Mouse (Mus musculus) cerebellum, adult 2 months (tissue): ENCODE results near the gene Cntrob. TPM values are rescaled to one million over a fixed set of nuclear protein-coding genes. Genes with fewer than 3 reads are reported as not detected.

Source experiments
- DNase-seq, 2 experiments: peaks; one replicate each; pipeline ENCODE4 v3.0.0; 2021
- H3K27ac ChIP-seq: fragments of 200-500 bp; 2 replicates; pipeline ENCODE4 v1.5.1; 2012; ENCODE audit warnings: low read length, control low read depth, inconsistent platforms; ENCODE audit not compliant: insufficient read depth
- H3K27me3 ChIP-seq: fragments of 200-500 bp; 2 replicates; pipeline ENCODE4 v1.6.1; 2012; ENCODE audit warnings: inconsistent platforms, mild to moderate bottlenecking, low read length, moderate library complexity; ENCODE audit not compliant: control insufficient read depth, insufficient read depth
- H3K4me1 ChIP-seq: fragments of 200-500 bp; 2 replicates; pipeline ENCODE4 v1.6.1; 2011; ENCODE audit warnings: low read length; ENCODE audit not compliant: control insufficient read depth, insufficient read depth
- H3K4me3 ChIP-seq: fragments of 200-500 bp; replicated peaks from 2 replicates; pipeline ENCODE3; 2011; ENCODE audit warnings: mild to moderate bottlenecking, low read depth, low read length, control low read depth; ENCODE audit not compliant: insufficient read depth
- CTCF ChIP-seq: fragments of 200-500 bp; IDR thresholded peaks from 2 replicates; pipeline ENCODE4 v1.5.1; 2011; ENCODE audit warnings: low read depth, mild to moderate bottlenecking, control low read depth, low read length, moderate library complexity, borderline replicate concordance; ENCODE audit not compliant: insufficient read depth
- POLR2A ChIP-seq: fragments of 200-500 bp; IDR thresholded peaks from 2 replicates; pipeline ENCODE4 v1.6.1; 2011; ENCODE audit warnings: low read length, control low read depth, borderline replicate concordance; ENCODE audit not compliant: insufficient read depth
- WGBS: fragments of 180-500 bp; shearing (Covaris S2); methylation state at CpG from one replicate; pipeline ENCODE4 v1.1.7; 2018; 5-methylcytosine and 5-hydroxymethylcytosine counted together
- polyA plus RNA-seq: library from polyadenylated mRNA; depleted of rRNA; stranded (reverse); fragments of >200 nt; gene quantifications from 2 replicates; pipeline ENCODE4 v1.2.3, GENCODE M21; 2012

Gene Cntrob
- polyA plus RNA-seq, 1 experiment, result 22.0 TPM

DNA sequence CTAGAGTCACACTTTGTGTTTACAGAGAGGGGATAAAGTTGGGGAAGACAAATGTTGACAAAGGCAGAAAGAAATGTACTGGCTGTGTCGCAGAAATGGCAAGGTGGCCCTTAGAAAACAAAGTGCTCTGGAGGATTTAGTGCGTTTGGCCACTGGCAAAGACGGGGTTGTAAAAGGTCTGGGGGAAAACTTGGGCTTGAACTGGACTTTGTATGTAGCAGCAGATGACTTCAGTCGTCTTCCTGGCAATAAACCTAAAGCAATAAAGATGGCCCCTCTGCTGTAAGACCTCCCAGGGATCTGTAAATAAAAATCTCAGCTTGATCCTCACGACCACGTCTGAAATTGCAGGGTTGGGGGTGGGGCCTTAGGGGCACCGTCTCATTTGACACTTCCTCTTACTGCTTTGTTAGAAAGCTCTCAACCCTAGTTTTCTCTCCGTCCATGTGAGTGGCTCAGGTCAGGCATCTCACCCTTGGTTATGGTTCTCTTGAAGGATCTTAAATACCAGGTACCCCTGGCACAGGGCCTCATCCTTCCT, 9.2 kb upstream of the Cntrob start:
- no peak for DNase-seq
- Histone ChIP-seq H3K27me3 (no peaks in the 10 kb centered on the region), H3K27ac (no peak overlapping the region), H3K4me3 (no peak overlapping the region), H3K4me1 (peaks cover 5% of the 10 kb centered on the region; the same call in 1 of the 2 replicates)
- TF ChIP-seq POLR2A (no peak), CTCF (no peak)
- 60% methylated on average over 8 of the region's 8 CpGs for WGBS

DNA sequence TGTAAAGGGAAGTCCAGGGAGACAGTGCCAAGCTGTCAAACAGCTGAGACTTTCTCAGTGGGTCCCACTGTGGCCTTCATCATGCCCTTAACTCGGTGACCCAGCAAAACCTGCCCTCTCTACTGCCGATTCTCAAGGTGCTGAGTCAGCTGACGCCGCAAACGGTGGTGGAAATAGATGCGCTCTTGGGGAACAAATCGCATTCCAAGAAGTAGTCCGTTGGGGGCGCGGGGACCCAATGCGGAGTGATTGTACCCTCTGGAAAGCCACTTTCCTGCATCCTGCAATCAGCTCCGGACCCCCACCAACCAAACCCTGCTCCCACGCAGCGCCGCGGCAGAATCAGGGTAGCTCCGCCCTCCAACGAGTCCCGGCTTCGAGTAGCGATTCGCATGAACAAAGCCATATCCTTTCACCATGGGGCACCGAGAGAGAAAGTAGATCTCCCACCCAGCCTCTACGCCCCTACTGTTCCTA, 8.4 kb upstream of the Cntrob start:
- Histone ChIP-seq H3K27ac (peak overlapping the region; percentile 67), H3K4me1 (peaks cover 5% of the 10 kb centered on the region; the same call in 1 of the 2 replicates), H3K4me3 (peak overlapping the region; percentile 89), H3K27me3 (no peaks in the 10 kb centered on the region)
- peak; percentile 79 to 83 for DNase-seq
- TF ChIP-seq POLR2A (peak; percentile 94), CTCF (no peak)
- under 1% methylated on average over 24 of the region's 24 CpGs for WGBS

DNA sequence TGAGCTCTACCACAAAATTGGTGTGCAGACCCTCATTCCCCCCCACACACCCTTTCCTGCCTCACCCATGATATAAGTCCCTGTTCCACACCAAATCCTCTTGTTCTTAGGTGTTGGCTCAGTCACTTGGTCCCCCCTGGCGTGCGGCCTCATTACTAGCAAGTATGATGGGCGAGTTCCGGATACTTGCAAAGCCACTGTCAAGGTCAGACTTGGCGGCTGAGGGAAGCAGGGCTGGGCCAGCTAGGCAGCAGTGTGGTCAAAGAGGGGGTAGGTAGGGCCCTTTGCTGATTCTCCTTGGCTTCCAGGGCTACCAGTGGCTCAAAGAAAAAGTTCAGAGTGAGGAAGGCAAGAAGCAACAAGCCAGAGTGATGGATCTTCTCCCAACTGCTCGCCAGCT, 7.6 kb upstream of the Cntrob start:
- Histone ChIP-seq H3K27ac (no peak overlapping the region), H3K4me1 (peaks cover 5% of the 10 kb centered on the region; the same call in 1 of the 2 replicates), H3K4me3 (no peak overlapping the region), H3K27me3 (no peaks in the 10 kb centered on the region)
- no peak for TF ChIP-seq CTCF
- DNase-seq, result no peak
- 89% methylated on average over 6 of the region's 6 CpGs for WGBS

DNA sequence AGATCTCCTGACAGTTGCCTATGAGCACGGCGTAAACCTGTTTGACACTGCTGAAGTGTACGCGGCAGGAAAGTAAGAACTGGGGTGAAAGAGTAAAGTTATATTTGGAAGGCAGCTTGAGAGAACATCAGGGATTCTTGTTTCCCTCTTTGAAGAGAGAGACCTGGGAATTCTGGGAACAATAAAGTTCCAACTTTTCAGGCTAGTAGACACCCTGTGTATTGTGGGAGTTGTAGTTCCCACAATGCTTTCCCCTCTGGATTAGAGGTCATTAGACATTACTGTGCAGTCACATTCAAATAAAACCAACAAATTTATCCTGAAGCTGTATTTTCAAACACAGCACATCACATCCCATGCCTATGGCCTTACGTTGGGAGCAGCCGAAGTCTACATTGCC, 4.9 kb upstream of the Cntrob start:
- no peak for DNase-seq
- peaks cover 5% of the 10 kb centered on the region; the same call in 1 of the 2 replicates for H3K4me1 ChIP-seq
- H3K27me3 ChIP-seq, result no peaks in the 10 kb centered on the region
- no peak overlapping the region for H3K27ac ChIP-seq
- H3K4me3 ChIP-seq, result no peak overlapping the region
- TF ChIP-seq POLR2A (no peak), CTCF (no peak)
- 96% methylated on average over 6 of the region's 6 CpGs for WGBS

DNA sequence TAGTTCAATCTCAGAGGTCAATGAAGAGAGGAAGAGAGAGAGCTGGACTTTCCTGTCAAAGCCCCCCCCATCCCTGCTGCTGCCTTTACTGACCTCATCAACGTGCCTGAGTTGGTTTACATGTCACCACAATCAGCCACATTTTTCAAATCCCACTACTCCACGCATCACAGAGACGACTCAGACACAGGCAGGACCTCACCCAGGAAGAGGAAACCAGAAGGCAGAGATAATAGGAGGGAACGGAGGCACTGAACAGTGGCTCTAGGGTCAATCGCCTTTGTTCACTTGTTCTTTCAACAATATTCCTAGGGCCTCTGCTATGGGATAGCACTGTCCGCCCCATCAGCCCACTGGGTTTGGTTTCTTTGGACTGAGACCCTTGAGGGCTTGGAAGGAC, 4.1 kb upstream of the Cntrob start:
- TF ChIP-seq CTCF (no peak), POLR2A (no peak)
- DNase-seq, result no peak
- no peak overlapping the region for H3K27ac ChIP-seq
- no peak overlapping the region for H3K4me3 ChIP-seq
- 82% methylated on average over 6 of the region's 6 CpGs for WGBS
- H3K27me3 ChIP-seq, result no peaks in the 10 kb centered on the region
- peaks cover 10% of the 10 kb centered on the region for H3K4me1 ChIP-seq

DNA sequence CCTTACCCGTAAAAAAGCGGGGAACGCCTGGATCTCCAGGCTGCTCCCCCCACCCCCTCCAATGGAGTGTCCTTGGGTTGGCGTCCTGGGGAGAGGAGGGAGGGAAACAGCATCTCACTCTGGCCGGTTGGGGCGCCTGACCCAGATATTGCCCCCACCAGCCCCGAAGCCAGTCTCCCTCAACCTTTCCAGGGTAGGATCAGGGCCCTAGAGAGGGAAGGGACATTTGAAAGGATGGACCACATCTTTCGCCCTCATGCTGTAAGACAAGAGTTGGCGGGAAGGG, 3.5 kb upstream of the Cntrob start:
- no peak overlapping the region for H3K27ac ChIP-seq
- no peak overlapping the region for H3K4me3 ChIP-seq
- H3K27me3 ChIP-seq, result no peaks in the 10 kb centered on the region
- 38% methylated on average over 9 of the region's 9 CpGs for WGBS
- DNase-seq, result peak in 1 of 2 experiments; percentile 26
- peaks cover 12% of the 10 kb centered on the region for H3K4me1 ChIP-seq
- TF ChIP-seq CTCF (no peak), POLR2A (no peak)

DNA sequence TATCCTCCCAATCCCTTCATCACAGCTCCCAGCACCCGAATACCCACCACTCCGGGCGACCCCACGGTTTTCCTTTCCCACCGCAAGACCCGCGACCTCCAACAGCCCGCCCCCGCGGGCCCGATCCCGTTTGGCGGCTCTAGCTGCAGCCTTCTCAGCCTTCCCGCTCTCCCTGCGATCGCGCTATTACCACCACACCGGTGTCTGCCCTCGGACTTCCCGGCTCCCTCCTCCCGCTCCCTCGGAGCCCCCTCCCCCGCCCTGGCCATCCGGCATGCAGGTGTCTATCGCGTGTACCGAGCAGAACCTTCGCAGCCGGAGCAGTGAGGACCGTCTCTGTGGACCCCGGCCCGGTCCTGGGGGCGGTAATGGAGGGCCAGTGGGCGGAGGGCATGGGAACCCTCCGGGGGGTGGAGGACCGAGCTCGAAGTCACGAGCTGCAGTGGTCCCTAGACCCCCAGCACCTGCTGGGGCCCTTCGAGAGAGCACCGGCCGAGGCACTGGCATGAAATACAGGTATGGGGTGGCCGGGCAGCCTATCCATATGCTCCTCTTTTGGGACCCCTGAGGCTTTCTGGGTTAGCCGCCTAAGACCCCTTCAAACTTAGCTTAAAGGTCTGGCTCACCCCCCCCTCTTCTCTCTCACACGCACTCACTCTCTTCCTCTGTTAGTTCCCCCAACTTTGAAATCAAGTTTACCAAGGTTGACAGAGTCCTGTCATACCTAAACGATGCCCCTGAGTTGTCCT, 3.0 kb upstream of the Cntrob start:
- peak overlapping the region; percentile 67 for H3K4me3 ChIP-seq
- peaks cover 12% of the 10 kb centered on the region for H3K4me1 ChIP-seq
- no peak overlapping the region for H3K27ac ChIP-seq
- peak in 1 of 2 experiments; percentile 29 for DNase-seq
- TF ChIP-seq POLR2A (no peak), CTCF (no peak)
- 2% methylated on average over 45 of the region's 45 CpGs for WGBS
- H3K27me3 ChIP-seq, result no peaks in the 10 kb centered on the region

DNA sequence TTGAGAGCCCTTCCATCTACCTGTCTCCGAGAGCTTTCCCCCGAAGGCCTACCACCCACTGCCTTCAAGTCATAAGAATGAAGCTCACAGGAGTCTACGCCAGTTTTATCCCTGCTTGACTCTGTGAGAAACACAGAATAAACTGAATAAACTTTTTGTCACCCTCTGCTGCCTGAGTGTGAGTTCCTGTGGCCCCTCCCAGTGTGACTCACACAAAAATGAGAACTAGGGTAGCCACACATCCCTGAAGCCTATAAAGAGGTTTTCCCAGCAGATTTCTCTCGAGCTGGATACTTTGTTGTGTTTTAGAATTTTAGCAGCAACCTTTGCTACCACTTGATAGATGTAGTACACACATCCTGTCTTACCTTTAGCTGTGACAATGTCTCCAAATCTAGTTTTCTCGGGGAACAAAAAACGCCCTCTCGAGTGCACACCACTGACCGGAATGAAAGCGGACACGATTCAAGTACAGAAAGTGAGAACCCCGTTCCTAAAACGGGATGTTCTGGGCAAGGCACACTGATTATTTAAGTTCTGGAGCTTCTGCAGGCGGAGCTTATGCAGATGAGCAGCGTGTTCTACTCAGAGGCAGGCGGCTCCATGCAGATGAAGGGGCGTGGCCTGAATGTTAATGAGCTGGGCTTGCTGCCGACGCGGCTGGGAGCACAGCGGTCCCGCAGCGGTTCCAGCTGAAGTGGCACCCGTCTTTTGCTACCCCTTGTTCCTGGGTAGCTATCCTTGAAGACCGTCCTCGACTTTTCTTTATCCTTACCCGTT, 2.2 kb upstream of the Cntrob start, which contains the start of gene Kcnab3:
TSS of gene Kcnab3 (plus strand) at position 631 of the 780 bp plus-strand sequence.
- H3K27me3 ChIP-seq, result no peaks in the 10 kb centered on the region
- DNase-seq, result peak; percentile 74 to 82
- peak; percentile 52; the same call in 1 of the 2 replicates for TF ChIP-seq POLR2A
- no peak for TF ChIP-seq CTCF
- peak within 1 kb of the TSS; percentile 67 for H3K4me3 ChIP-seq
- peaks cover 6% of the 10 kb centered on the region for H3K4me1 ChIP-seq
- no peak within 1 kb of the TSS for H3K27ac ChIP-seq
- WGBS, result 11% methylated on average over 26 of the region's 26 CpGs
